Mouse (Mus musculus) layer of hippocampus, adult 8-10 months (tissue): ENCODE results near the gene Syt6. TPM values are rescaled to one million over a fixed set of nuclear protein-coding genes. Genes with fewer than 3 reads are reported as not detected.
A peak's percentile ranks its signal among the peaks of the same experiment; 100 is the strongest.
"Not testable (repeated sequence)": the region's sequence is repeated elsewhere in the genome, so short reads cannot be mapped to it uniquely, and the experiment has no call there.

ENCODE experiments used
- DNase-seq, 2 experiments: peaks; one replicate each; pipeline ENCODE4 v3.0.0; 2022; ENCODE audit warnings: low spot score in 2 of 2
- total RNA-seq, 4 experiments: library from RNA; stranded (reverse); gene quantifications; 2 replicates each; pipeline ENCODE4 v1.2.4; 2022

Gene Syt6
- total RNA-seq, 4 experiments from 2014 or later, result 5.9 to 7.6 (median 6.6) TPM

DNA sequence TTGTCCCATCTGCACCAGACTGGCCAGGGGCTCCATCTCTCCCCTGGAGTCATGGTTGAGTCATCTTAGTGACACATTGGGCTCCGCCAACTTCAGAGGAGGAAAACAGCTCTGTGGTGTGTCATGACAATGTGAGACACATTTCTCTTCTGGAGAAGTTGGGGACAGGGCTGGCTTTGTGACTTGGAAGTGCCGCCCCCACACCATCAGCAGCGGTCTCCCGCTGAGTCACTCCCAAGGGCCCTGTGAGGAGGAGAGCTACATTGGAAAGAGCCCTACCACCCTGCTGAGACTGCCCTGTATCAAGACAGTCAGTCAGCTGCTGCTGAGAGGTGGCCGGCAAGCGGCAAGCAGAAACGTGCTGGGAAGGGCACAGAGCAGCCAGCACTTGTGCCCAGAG lies 26.0 kb downstream of the Syt6 start:
- peak in 1 of 2 experiments; percentile 15 for DNase-seq

DNA sequence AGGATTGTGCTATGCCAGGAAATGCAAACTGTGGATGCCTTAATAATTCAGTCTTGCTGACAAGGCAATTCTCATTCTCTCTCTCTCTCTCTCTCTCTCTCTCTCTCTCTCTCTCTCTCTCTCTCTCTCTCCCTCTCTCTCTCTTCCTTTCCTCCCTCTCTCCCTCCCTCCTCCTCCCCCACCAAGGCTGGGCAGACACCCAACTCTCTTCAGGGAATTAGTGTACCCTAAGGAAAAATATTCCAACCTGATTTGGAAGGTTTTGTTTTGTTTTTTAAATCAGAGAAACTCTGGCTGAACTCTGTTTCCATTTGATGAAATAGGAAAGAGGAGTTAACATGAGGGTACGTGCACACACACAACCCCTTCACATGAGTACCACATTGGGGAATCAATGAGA lies 26.5 kb downstream of the Syt6 start:
- no peak for DNase-seq

DNA sequence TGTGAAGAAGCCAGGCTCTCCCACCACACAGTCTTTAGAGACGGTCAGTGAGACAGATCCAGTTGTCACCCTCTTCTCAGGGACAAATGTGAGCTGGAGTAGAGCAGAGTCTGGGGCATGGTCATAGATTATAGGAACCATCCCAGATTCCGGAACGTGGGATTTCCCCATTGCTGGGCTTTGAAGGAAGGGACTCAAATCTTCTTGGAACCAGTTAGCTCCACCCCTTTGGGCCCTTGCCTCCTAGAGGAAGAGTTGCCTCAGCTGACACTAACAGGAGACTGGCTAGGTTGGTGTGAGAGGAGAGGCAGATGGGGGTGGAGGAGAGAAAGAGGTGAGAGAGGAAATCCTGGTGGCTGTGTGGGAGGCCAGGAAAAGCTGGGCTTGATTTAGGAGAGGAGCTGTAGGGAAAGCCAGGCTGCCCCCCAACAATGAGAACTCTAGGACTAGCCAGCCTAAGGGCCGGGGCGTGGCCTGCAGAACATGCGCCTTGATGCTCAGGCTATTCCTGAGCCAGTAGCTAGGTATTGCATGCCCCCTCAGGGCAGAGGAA lies 31.1 kb downstream of the Syt6 start:
- no peak for DNase-seq

DNA sequence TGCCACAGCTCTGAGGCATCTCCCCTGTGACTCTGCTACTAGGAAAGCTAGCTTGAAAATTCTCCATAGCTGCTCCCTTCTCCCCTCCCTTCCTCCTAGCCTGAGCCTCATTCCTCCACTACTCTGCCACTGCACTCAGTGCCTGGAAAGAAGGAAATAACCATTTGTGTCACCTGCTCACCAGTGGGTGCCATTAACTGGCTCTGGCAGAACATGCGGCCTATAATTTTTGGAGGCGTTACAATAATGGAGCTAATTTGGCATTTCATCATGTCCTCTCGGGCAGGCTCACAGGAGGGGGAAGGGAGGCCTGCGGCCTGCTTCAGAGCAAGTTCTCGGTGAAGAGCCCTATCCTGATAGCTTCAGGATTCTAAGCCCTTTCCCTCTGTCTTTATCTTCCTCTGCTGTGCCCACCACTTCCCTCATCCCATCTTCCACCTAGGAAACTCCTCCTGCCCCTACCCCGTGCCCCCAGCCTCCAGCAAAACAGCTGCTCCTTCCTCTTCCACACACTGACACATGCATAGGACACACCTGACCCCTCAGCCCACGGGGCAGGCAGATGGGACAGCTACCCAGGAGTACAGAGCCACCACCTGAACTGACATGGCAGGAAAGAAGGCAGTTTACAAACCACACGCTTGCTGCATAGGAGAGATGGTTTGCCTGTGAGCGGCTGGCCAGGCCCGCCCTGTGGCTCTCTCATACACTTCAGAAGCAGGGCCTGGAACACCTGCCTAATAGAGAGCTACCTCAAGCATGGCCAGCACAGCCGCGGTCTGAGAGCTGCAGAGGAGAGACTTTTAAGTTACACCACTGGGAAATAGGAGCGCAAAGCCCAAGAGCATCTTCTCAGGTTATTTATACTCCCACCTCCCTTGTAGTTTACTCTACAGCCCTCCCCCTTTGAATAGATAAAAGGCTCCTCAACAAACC lies 31.9 kb downstream of the Syt6 start:
- DNase-seq, result no peak

DNA sequence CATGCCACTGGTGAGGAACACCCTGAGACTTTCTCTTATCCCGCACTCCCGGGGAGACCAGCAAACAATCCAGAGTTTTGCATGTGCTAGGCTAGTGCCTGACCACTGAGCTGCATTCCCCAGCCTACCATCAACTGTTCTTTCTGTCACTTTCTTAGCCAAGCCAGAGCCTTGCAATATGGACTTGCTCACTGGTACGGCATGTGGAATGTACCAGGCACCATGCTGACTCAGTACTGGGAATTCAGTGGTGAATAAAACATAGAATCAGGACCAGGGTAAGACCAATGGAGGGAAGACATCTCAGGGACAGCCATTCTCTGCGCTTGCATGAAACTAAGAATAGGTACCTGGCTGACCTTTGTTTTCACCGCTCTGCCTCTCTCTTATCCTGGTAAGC lies 35.2 kb downstream of the Syt6 start:
- no peak for DNase-seq

DNA sequence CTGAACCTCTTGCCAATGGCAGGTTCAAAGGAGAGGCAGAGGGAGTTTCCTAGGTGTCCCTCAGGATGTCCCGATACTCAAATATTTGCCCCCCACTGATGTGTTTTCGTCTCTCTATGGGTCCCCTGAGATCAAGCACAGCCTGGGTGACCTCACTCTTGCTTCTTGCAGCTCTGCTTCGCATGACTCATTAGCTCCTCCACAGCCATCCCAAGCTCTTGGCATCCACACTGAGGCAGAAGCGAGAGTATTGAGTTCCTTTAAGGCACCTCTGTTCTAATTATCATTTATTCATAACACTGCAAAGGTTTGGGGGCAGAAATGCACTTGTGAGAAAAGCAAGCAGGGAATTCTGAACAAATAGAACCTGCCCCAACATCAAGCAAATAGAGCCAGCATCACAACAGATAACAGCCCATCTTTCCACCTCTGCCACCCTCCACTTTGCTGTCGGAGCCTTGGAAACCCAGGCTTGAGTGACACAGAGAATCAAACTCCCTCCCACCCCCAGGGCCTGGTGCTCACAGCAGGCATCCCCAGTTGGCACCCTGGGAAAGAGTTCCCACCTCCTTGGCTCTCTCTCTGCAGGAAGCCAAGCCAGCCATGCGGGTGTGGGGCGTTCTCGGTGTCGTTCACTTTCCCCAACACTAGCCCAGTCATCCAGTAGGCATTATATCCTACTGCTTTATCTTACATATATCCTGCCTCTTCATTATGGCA lies 37.8 kb downstream of the Syt6 start:
- peak; percentile 40 to 54 for DNase-seq

DNA sequence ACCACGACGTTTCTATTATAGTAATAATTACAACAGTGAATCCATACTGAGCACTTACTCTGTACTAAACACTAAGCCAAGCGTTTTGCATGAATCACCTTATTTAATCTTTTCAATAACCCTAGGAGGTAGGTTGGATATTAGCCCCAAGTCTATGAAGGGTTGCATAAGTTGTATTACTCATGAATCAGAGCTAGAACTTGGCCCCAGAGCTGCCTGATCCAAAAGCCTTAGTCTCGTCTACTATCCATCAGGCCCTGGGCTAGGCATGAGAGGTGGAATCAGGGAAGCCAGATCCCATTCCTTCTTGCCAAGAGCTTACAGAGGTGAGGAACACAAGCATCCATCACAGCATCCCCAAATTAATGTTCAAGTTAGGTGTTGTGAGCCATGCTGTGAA lies 40.6 kb downstream of the Syt6 start:
- no peak for DNase-seq

DNA sequence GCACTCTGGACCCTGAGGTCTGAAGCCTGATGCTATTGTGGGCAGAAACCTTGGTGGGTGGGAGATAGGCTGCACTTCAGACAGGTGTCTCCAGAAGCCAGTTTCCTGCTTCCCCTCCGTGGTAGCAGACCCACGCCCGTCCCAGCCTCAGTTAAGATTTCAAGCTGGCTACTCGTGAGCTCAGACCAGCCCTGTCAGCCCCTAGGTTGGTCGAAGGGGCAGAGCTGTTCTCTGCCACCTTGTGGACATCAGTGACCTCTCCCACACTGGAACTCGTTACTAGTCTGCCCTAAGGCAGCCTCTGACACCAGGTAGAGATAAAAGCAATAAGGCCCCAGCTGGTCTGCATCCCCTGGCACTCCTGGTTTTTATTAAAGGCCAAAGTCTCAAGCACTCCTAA lies 42.0 kb downstream of the Syt6 start:
- DNase-seq, result no peak

DNA sequence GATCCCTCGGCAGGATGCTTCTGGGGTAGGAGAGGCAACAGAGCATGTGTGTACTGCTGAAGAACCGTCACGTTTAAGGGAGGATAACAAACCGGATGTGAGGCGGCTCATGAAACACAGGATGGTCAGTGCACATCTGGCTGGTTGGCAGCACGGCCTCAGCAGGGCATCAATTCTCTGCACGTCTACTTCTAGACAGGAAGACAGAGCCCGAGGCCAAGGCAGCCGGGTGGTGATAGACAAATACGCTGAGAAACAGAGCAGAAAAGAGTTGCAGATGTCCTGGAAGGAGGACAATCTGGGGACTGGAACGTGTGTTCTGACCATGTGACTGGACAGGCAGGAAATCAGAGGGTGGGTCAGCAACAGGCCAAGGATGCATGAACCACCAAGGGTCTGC lies 45.1 kb downstream of the Syt6 start:
- DNase-seq, result no peak

DNA sequence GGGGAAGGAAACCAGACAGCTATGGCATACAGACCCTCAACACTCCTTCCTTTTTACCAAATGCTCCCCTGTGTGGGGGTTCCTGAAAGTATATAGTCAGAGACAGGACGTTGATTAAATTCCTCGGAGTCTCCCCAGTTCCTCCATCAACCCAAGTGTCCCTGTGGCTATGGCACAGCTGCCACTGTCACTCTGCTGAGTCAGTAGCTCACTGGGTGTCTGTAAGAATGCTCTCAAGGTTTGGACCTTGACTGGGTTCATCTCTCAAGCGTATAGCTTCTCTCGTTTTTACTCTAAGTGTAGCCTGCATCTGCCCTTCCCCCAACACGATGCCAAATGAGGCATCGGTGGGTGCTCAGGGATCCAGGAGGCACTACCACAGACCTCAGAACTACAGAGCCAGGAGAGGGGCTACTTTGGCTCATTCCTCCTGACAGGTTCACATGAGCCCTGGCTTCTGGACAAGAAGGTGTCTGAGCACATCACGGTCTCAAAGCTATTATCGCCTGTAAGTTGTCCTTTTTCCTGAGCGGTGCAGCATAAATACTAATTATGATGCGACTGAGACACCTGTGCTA lies 49.0 kb downstream of the Syt6 start:
- no peak for DNase-seq

DNA sequence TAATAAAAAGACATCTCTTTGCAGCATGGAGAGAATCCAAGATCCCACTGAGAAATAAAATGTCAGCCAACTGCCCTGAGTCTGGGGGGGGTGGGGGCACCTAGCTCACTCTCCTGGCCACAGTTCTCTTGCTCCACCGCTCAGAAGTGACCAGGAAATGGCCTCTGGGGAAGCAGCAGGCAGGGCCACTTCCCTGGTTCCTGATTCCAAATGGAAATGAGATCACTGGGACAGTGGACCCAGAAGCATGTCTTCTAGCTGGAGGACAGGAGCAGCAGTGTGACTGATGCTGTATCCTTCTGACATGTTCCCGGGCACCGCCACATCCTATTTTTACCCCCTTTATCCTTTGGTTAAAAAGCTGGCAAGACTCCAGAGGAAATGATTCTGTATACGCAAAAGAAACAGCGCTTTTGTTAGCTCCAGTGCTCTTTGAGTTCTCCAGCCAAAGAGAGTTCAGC lies 49.6 kb downstream of the Syt6 start:
- no peak for DNase-seq

DNA sequence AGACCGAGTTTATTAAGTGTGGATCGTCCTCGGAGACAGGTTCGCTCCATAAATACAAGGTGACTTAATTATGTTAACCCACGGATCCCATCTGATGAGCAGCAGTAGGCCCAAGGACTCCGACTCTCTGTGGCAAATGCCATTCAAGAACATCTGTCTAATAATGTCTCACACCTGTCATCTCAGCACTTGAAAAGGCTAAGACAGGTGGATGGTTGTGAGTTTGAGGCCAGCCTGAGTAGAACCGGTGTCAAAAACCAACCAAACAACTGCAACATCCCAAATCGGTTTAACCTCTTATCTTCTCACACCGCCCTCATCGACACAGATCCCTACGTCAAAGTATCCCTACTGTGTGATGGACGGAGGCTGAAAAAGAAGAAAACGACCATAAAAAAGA lies 50.1 kb downstream of the Syt6 start:
- DNase-seq, result no peak

DNA sequence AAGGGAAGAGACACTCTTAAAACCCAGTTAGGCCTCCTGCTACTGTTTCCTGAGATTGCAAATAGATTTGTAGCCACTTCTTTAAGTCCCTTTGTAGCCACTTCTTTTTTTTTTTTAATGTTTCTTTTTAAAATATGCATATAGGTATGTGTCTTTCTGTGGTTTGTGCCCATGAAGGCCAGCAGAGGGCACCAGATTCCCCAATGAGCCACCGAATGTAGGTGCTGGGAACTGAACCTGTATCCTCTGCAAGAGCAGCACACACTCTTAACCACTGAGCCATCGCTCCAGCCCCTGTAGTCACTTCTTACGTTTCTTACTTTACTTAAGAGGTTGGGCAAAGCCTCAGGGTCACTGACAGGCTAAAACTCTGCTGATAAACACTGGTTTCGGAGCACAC lies 51.5 kb downstream of the Syt6 start:
- no peak for DNase-seq

DNA sequence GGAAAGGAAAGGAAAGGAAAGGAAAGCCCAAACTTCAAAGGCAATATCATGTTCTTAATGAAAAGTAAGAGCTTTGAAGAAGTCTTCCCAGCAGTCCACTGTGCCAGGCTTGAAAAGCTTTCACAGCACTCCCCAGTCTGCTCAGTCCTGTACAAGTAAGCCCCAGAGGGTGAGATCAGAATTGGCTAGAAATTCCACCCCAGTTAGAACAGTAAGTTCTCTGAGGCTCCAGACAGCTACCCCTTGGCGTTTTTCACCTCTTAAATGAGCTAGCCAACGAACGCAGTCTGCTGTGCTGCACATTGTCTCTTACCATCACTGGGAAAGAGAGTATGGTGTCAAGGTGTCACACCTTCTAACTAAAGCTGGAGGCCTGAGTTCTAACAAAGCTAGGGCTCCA lies 52.6 kb downstream of the Syt6 start:
- DNase-seq, result no peak

DNA sequence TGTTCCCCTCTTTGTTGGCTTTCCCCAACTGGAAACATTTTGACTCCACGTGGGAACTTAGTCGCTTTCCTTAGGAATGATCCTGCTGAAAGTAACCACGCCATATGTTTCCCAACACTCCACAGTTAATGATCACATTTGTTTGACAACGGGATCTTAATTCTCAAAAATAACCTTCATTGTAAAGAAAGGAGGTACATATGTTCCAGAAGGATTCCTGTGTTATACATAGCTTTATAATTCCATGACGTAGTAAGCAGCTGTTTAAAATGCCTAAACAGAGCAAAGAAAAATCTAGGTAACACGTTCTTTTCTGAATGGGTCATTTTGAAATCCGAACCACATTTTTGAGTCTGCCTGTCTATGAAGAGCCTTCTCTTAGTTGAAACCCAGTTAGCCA lies 58.1 kb downstream of the Syt6 start:
- DNase-seq, result no peak

DNA sequence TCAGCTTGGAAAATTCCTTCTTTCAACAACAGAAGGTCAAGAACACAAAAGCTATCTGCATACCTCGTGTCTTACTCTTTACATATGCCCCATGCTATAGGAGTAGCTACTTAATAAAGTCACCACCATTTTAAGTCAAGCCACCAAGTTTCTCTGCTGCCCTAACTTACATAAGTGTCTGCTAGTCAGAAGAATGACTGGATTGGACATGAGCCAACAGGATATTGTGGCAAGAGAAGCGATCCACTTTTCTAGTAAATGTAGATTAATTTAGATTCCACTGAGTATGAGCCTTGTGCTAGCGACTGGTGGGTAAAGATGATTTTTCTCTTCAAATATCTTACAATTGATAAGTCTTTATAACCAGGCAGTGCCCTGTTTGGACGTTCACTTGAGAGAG lies 58.8 kb downstream of the Syt6 start:
- DNase-seq, result no peak

DNA sequence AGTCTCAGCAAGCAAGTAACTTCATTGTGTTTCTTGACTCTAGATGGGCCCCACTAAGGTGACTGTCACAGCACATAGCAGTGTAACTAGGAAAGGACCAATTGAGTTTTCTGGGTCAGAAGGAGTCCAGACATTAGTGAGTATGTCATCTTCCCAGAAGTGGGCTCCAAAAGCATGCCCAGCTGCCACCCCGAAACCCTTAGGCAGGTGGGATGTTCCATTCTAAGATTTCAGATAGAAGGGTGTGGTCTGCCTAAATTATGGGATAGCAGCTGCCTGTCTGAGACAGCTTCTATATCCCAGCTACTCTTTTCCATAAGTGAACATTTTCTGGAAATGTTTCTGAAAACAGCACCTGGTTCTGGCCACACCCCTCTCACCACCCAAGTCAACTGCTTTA lies 59.2 kb downstream of the Syt6 start:
- DNase-seq, result no peak

DNA sequence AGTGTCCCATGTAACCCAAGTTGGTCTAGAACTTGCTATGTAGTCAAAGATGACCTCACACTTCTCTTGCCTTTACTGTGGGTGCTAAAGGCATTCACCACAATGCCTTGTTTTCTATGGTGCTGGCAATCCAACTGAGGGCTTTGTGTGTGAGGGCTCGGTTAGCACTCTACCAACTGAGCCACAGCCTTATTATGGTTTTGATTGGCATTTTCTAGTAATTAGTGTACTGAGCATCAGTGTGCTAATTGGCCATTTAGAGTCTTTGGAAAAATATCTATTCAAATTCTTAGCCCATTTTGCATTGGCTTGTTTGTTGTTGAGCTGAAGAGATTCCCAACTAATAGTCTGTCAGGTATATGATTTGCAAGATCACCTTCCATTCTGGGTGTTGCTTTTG lies 62.6 kb downstream of the Syt6 start:
- DNase-seq, result no peak

DNA sequence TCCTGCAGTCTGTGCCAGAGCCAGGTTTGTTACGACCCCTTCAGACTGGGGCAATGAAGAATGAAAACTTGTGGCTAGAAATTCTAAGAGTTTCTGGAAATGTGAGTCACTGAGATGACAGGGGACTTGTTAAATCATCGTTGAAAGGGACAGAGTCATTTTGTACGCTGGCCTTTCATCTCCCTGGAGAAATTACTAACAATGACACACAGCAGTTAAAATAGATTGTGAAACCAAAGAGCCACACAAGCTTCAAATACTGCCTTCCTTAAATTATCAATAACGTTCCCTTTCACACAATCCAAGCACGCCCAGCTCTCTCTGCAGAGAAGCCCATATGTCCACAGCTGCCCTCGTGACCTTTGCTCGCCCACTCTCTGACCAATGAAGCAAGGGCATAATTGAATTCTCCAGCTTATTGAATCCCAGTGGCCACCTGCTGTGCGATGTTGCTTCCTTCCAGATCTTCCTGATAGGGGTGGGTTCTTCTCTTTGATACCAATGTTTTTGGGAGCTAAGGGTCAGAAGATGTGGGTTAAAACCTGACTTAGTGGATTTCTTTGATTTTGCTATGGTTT lies 65.3 kb downstream of the Syt6 start:
- no peak for DNase-seq

DNA sequence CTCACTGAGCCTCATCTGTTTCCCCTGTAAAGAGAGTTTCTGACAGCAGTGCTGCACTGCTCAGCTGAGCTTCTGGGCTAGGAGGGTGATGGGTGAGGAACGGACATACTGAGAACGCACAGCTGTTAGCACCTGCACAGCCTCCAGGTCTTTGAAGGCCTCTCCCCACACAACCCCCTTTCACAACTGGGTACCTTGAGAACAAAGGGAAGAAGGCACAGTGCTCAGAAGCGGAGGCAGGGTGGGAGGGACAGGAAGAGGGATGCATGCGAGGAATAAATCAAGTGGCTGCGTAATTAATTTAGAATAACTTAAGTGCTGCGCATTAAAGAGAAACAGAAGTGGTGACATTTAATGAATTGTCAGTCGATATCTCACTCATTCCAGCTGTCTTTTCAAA lies 66.3 kb downstream of the Syt6 start:
- DNase-seq, result no peak

DNA sequence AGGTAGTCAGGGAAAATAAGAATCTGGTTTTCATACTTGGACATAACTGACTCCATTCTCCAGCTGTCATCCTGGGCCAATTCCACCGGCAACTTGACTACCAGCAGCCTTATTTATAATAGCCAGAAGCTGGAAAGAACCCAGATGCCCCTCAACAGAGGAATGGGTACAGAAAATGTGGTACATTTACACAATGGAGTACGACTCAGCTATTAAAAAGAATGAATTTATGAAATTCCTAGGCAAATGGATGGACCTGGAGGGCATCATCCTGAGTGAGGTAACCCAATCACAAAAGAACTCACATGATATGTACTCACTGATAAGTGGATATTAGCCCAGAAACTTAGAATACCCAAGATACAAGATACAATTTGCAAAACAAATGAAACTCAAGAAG lies 70.9 kb downstream of the Syt6 start, which contains the start of gene Atg4a-ps:
TSS of gene Atg4a-ps (minus strand) at position 101 of the 400 bp plus-strand sequence.
- DNase-seq, result not testable (repeated sequence)
